Mouse (Mus musculus) embryonic fibroblast, embryonic 13.5 days (primary cell): ENCODE data around the gene Phc1. TPM values are rescaled to one million over a fixed set of nuclear protein-coding genes. Genes with fewer than 3 reads are reported as not detected.
A peak's percentile ranks its signal among the peaks of the same experiment; 100 is the strongest.

Experiments
- H3K27ac ChIP-seq: 2 replicates; pipeline ENCODE4 v1.5.1; 2012; ENCODE audit warnings: low read length, control low read depth, inconsistent platforms; ENCODE audit not compliant: insufficient read depth
- H3K4me1 ChIP-seq: 2 replicates; pipeline ENCODE4 v1.6.1; 2011; ENCODE audit warnings: low read length; ENCODE audit not compliant: control insufficient read depth, insufficient read depth
- H3K4me3 ChIP-seq: 2 replicates; pipeline ENCODE4 v1.5.1; 2011; ENCODE audit warnings: mild to moderate bottlenecking, control low read depth, low read length; ENCODE audit not compliant: insufficient read depth
- CTCF ChIP-seq: IDR thresholded peaks from 2 replicates; pipeline ENCODE4 v1.5.1; 2011; ENCODE audit warnings: mild to moderate bottlenecking, control low read depth, low read length, moderate library complexity, borderline replicate concordance; ENCODE audit not compliant: insufficient read depth
- POLR2A ChIP-seq: IDR thresholded peaks from 2 replicates; pipeline ENCODE4 v1.6.1; 2011; ENCODE audit warnings: low read depth, mild to moderate bottlenecking, control low read depth, low read length, moderate library complexity
- polyA plus RNA-seq: library from polyadenylated mRNA; stranded (reverse); fragments of >200 nt; gene quantifications from 2 replicates; pipeline ENCODE4 v1.2.4, GENCODE M21; 2011; ENCODE audit warnings: low read depth; ENCODE audit not compliant: missing spikeins, insufficient read length

The Phc1 gene
- polyA plus RNA-seq, 1 experiment, result 32.0 TPM

- peak overlapping the region; percentile 64 for H3K4me3 ChIP-seq
Observed at GRCm38 (mm10) chr6:122339047-122339647, 1.2 kb downstream of the Phc1 start.

DNA sequence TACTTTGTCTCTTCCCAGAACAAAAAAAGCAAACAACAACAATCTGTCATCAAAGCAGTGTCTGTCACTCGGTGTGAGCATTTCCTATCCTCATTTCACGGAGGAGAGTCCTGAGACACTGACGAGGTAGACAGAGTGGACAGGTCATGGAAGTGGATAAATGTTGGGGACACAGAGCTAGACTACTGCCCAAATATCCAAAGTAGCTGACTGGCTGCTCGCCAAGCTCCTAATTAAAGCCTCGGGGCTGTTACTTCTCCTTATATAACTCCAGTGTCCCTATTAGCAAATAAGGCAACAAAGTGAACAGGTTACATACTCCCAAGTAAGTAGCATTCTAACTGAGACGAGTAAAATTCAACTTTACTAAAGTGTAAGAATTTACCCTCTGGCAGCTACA lies 2.8 kb downstream of the Phc1 start:
- H3K27ac ChIP-seq, result no peak overlapping the region
- no peaks in the 10 kb centered on the region; the same call in none of the 2 replicates for H3K4me1 ChIP-seq
- TF ChIP-seq CTCF (no peak), POLR2A (no peak)
- H3K4me3 ChIP-seq, result no peak overlapping the region

More at GRCm38 (mm10) chr6:122339047-122339647, 1.2 kb downstream of the Phc1 start:
- no peaks in the 10 kb centered on the region; the same call in none of the 2 replicates for H3K4me1 ChIP-seq
- no peak overlapping the region for H3K27ac ChIP-seq
- TF ChIP-seq POLR2A (peak; percentile 26; the same call in 1 of the 2 replicates), CTCF (no peak)

DNA sequence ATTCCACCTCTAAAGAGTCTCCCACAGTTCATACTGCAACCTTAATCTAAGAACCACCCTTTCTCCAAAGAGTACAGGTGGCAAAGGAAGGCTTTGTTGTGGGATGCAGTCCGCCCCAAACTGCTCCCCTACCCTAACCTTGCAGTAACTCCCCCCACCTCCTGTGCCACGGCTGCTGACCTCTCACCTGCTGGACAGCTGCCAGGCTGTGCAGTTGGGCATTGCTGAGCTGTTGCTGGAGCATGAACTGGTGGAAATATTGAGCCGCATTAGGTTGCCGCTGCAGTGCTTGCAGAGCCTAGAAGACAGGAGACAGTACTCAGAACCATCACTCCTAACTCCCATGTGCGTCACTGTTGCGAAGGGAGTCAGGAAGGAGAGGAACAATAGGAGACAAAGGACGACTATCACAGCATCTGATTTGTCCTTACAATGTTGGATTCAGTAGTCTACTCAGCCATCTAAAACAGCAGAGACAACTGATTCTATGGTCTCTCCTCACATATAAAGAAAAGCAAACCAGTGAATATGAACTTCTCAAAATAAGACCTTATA lies 5.5 kb downstream of the Phc1 start:
- no peak overlapping the region for H3K27ac ChIP-seq
- no peak for TF ChIP-seq CTCF
- TF ChIP-seq POLR2A, result no peak
- H3K4me1 ChIP-seq, result no peaks in the 10 kb centered on the region; the same call in none of the 2 replicates
- no peak overlapping the region for H3K4me3 ChIP-seq

DNA sequence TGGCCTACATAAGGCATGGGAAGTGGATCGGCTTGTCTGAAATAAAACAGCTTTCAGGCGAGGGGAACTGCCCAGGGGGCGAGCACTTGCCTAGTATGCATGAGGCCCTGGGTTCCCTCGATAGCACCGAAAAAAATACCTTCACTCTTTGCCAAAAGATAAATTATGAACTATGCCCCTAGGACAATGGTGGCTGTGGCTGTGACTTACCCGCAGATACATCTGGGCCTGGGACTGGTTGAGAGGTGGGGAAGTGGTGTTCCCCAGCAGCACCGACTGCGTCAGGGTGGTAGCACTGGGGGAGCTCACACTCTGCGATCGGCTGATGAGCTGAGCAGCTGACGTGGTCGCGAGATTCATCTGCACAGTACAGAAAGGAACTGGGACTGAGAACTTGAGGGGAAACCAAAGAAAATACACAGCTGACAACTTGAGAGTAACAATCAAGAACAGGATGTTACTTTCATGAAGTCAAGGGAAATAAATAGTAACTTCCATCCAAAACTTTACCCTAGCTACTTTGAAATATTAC lies 7.2 kb downstream of the Phc1 start:
- TF ChIP-seq POLR2A, result no peak
- no peak for TF ChIP-seq CTCF
- H3K27ac ChIP-seq, result no peak overlapping the region
- no peaks in the 10 kb centered on the region; the same call in 1 of the 2 replicates for H3K4me1 ChIP-seq
- H3K4me3 ChIP-seq, result no peak overlapping the region

GRCm38 (mm10) chr6:122325361-122325975 lies 14.9 kb downstream of the Phc1 start:
- Histone ChIP-seq H3K27ac (no peak overlapping the region), H3K4me1 (no peaks in the 10 kb centered on the region)
- TF ChIP-seq POLR2A (no peak), CTCF (no peak)

GRCm38 (mm10) chr6:122318726-122319125 lies 21.6 kb downstream of the Phc1 start:
- no peak overlapping the region for H3K4me3 ChIP-seq
- no peaks in the 10 kb centered on the region for H3K4me1 ChIP-seq
- no peak overlapping the region for H3K27ac ChIP-seq
- no peak for TF ChIP-seq CTCF
- TF ChIP-seq POLR2A, result no peak

More at GRCm38 (mm10) chr6:122325361-122325975, 14.9 kb downstream of the Phc1 start:
- no peak overlapping the region for H3K4me3 ChIP-seq

GRCm38 (mm10) chr6:122310187-122310820 lies 30.1 kb downstream of the Phc1 start:
- Histone ChIP-seq H3K27ac (peak overlapping the region; percentile 55), H3K4me1 (no peaks in the 10 kb centered on the region; the same call in 1 of the 2 replicates), H3K4me3 (peak overlapping the region; percentile 95)
- TF ChIP-seq POLR2A (no peak), CTCF (no peak)

DNA sequence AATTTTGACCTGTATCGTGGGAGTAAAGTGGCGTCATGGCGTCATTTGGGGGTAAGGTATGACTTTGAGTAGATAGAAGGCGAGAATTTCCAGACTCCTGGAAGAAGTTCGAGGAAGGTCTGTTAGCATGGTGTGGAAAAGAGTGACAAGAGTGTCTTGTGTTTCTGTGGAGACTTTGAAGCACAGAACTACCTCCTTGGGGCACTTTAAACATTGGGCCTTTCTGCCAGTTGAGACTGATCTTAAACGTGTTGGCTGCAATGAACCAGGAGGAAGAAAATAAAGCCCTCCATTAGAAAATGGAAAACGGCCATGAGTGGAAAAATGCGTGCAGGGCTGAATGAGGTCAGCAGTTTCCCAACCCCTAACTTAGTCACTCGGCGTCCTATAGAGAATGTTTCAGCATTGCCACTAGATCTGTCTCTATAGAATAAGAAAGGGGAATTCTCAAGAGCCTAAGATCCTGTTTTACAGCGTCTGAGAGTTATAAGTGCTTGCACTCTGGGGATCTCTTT lies 30.9 kb downstream of the Phc1 start:
- TF ChIP-seq CTCF (no peak), POLR2A (no peak)
- Histone ChIP-seq H3K4me1 (no peaks in the 10 kb centered on the region; the same call in 1 of the 2 replicates), H3K4me3 (peak overlapping the region; percentile 95), H3K27ac (peak overlapping the region; percentile 55)

GRCm38 (mm10) chr6:122308505-122309393 lies 31.6 kb downstream of the Phc1 start, which contains the start of gene M6pr:
TSS of gene M6pr (plus strand) at chr6:122308720.
- no peaks in the 10 kb centered on the region; the same call in 1 of the 2 replicates for H3K4me1 ChIP-seq
- H3K27ac ChIP-seq, result peak within 1 kb of the TSS; percentile 55
- H3K4me3 ChIP-seq, result peak within 1 kb of the TSS; percentile 95
- TF ChIP-seq POLR2A, result peak; percentile 74
- peak; percentile 60; the same call in 1 of the 2 replicates for TF ChIP-seq CTCF
